Mouse (Mus musculus): ENCODE measurements at regions not wholly inside any gene's neighbourhood (a gene's known extent, or its start where the extent isn't known, plus 50 kb on each side); places are given as distances from the start of the nearest gene placed in this dataset.
"Not testable (repeated sequence)": the region's sequence is repeated elsewhere in the genome, so short reads cannot be mapped to it uniquely, and the experiment has no call there.

GRCm38 (mm10) chrX:50490477-50490967, 62.2 kb upstream of the Olfr1324 start:
- DNase-seq: not testable (repeated sequence)

All from layer of hippocampus, adult 9-11 months (tissue).